ENCODE assay signal across 8 mouse cellular contexts in genomic region chr7:4911561-4911960, GRCm38 (mm10). TPM values are rescaled to one million over a fixed set of nuclear protein-coding genes. Genes with fewer than 3 reads are reported as not detected.
DNase-seq lines count a peak whose midpoint lies in the region; ATAC-seq and TF ChIP-seq lines count a peak whose summit lies in the region.

No protein-coding gene starts in this region.

- TF ChIP-seq CTCF in heart, adult 2 months (IDR thresholded peaks at IDR 0.05) = peak; percentile 80

- H3K4me3 ChIP-seq in heart, adult 2 months = no peak overlapping the region
- no peak overlapping the region for H3K4me3 ChIP-seq in heart, embryonic 10.5 days

- TF ChIP-seq EP300 in heart, adult 2 months (IDR thresholded peaks at IDR 0.05; ENCODE audit: insufficient read depth, low read depth, low read length) = no peak

- peak; percentile 50 to 76 for DNase-seq in heart, adult 2 months
- no peak for DNase-seq in heart, embryonic 10.5 days (ENCODE audit: low spot score)
- DNase-seq in 3T3-L1 (ENCODE audit: low read depth, low spot score) (peak; percentile 50), R1 (ENCODE audit: low read depth, low spot score) (peak; percentile 85)
- peak; percentile 43 for DNase-seq in fibroblast of lung, adult 2 months (ENCODE audit: low read depth)
- DNase-seq in left cerebral cortex, postnatal 4 days = peak; percentile 84
- peak; percentile 70 for DNase-seq in neural tube, embryonic 10.5 days (ENCODE audit: extremely low spot score, low spot score)

- ATAC-seq in frontal cortex, adult (ENCODE audit: low TSS enrichment) = no peak

- intact Hi-C loops in heart, adult 2 months (cut with DNase I) = loop anchor here (1.0 to 10.0 kb wide), 3 partner anchors 29 to 767 kb away; partner anchors contain the start of gene Ppp1r12c
- intact Hi-C loops in left cerebral cortex, postnatal 4 days (cut with DNase I) = no loop called here

- H3K27me3 ChIP-seq in heart, adult 2 months (ENCODE audit: control insufficient read depth, insufficient read depth, low read length) = no peaks in the 10 kb centered on the region; the same call in 1 of the 2 replicates
- H3K27me3 ChIP-seq in heart, embryonic 10.5 days (ENCODE audit: insufficient read depth, poor library complexity, severe bottlenecking) = no peaks in the 10 kb centered on the region; the same call in 1 of the 2 replicates

- H3K79me2 ChIP-seq in heart, adult 2 months (replicated peaks; ENCODE audit: control insufficient read depth, insufficient read depth, low read length) = no peaks in the 10 kb centered on the region; the same call in 1 of the 2 replicates

- H3K9me3 ChIP-seq in heart, embryonic 10.5 days = no peaks in the 10 kb centered on the region

- no peak overlapping the region for H3K9ac ChIP-seq in heart, adult 2 months (ENCODE audit: low read depth, low read length)

- no peaks in the 10 kb centered on the region for H3K36me3 ChIP-seq in heart, adult 2 months (ENCODE audit: control insufficient read depth, insufficient read depth, low read length)
- H3K36me3 ChIP-seq in heart, embryonic 10.5 days = no peaks in the 10 kb centered on the region

- peaks cover 3% of the 10 kb centered on the region; the same call in 1 of the 2 replicates for H3K4me1 ChIP-seq in heart, adult 2 months (ENCODE audit: control insufficient read depth, insufficient read depth, low read length)
- peaks cover 9% of the 10 kb centered on the region for H3K4me1 ChIP-seq in heart, embryonic 10.5 days

- 26% methylated on average over 9 of the region's 9 CpGs for WGBS in heart, adult 2 months
- 36% methylated on average over 9 of the region's 9 CpGs for WGBS in heart, embryonic 10.5 days

- TF ChIP-seq POLR2A in heart, adult 2 months (IDR thresholded peaks at IDR 0.05; ENCODE audit: insufficient read depth, low read depth, low read length) = no peak

- H3K27ac ChIP-seq in heart, adult 2 months = no peak overlapping the region
- no peak overlapping the region for H3K27ac ChIP-seq in heart, embryonic 10.5 days

RNA-seq across cellular contexts. Expression of gene Zfp628, which starts 3.5 kb away (rescaled TPM):
- total RNA-seq in heart, adult 2 months (2021) = 1 to 10 TPM; 6.8 to 9.4 TPM
- 6.1 and 7.5 TPM in 2 replicates for polyA plus RNA-seq in heart, adult 2 months (2012; rRNA removed)
- polyA plus RNA-seq in heart, embryonic 10.5 days (2016; fragmentation: Nextera tagmentation; extraction: Ambion mirVana) = 2.9 and 3.5 TPM in 2 replicates
- total RNA-seq in left cerebral cortex, postnatal 4 days (2021) = 10 to 100 TPM; 21.1 to 21.4 TPM

RNA-seq across cellular contexts. Expression of gene Gm36210, which starts 5.2 kb away (rescaled TPM):
- total RNA-seq in heart, adult 2 months (2021) = under 1 TPM in 1 of 2 experiments, not detected in 1; 0.18 TPM
- polyA plus RNA-seq in heart, adult 2 months (2012; rRNA removed) = 0.20 and 0.29 TPM in 2 replicates
- 0.18 and 0.36 TPM in 2 replicates for polyA plus RNA-seq in heart, embryonic 10.5 days (2016; fragmentation: Nextera tagmentation; extraction: Ambion mirVana)
- under 1 TPM; 0.50 to 0.74 TPM for total RNA-seq in left cerebral cortex, postnatal 4 days (2021)

RNA-seq across cellular contexts. Expression of gene Nat14, which starts 10.3 kb away (rescaled TPM):
- total RNA-seq in heart, adult 2 months (2021) = 1 to 10 TPM; 5.6 to 5.8 TPM
- 3.5 TPM in 2 replicates for polyA plus RNA-seq in heart, adult 2 months (2012; rRNA removed)
- 4.3 and 5.5 TPM in 2 replicates for polyA plus RNA-seq in heart, embryonic 10.5 days (2016; fragmentation: Nextera tagmentation; extraction: Ambion mirVana)
- 10 to 100 TPM; 50.8 to 51.5 TPM for total RNA-seq in left cerebral cortex, postnatal 4 days (2021)

RNA-seq across cellular contexts. Expression of gene Ssc5d, which starts 14.0 kb away (rescaled TPM):
- 1 to 10 TPM; 1.7 to 2.9 TPM for total RNA-seq in heart, adult 2 months (2021)
- polyA plus RNA-seq in heart, adult 2 months (2012; rRNA removed) = 5.9 and 6.4 TPM in 2 replicates
- 1.2 and 1.6 TPM in 2 replicates for polyA plus RNA-seq in heart, embryonic 10.5 days (2016; fragmentation: Nextera tagmentation; extraction: Ambion mirVana)
- 1 to 10 TPM; 3.1 to 3.6 TPM for total RNA-seq in left cerebral cortex, postnatal 4 days (2021)

RNA-seq across cellular contexts. Expression of gene Isoc2a, which starts 34.6 kb away (rescaled TPM):
- 10 to 100 TPM; 48.9 to 55.5 TPM for total RNA-seq in heart, adult 2 months (2021)
- 29.3 and 30.6 TPM in 2 replicates for polyA plus RNA-seq in heart, adult 2 months (2012; rRNA removed)
- 1.3 TPM in 2 replicates for polyA plus RNA-seq in heart, embryonic 10.5 days (2016; fragmentation: Nextera tagmentation; extraction: Ambion mirVana)
- 1 to 10 TPM; 6.2 to 6.5 TPM for total RNA-seq in left cerebral cortex, postnatal 4 days (2021)

Comparison
In these comparisons a context has a peak if more than half of its experiments do, and no peak if none do; other contexts are left out.
1. RNA of gene Nat14, which starts 10.3 kb away (total RNA-seq): 50.8 to 51.5 TPM in left cerebral cortex, postnatal 4 days; 5.6 to 5.8 TPM in heart, adult 2 months; every median in the first group is over 4 times any median in the second.